ENCODE assay signal across 19 mouse cellular contexts in genomic region chr3:88227260-88227659, GRCm38 (mm10). TPM values are rescaled to one million over a fixed set of nuclear protein-coding genes. Genes with fewer than 3 reads are reported as not detected.
A peak's percentile ranks its signal among the peaks of the same experiment; 100 is the strongest.
DNase-seq lines count a peak whose midpoint lies in the region; ATAC-seq and TF ChIP-seq lines count a peak whose summit lies in the region.
"Had no signal": no experiment of that assay in that cellular context is flagged by ENCODE, and none has a peak within 500 bp of the region (broad histone marks: within the 10 kb centered on the region; RNA-seq: fewer than 3 reads in every experiment).

No protein-coding gene starts in this region.

- no peak overlapping the region for H3K4me3 ChIP-seq in midbrain, embryonic 11.5 days (ENCODE audit: low read depth, low read length)
- no peak overlapping the region for H3K4me3 ChIP-seq in midbrain, postnatal 0 days (ENCODE audit: low read depth, low read length)
- no peak overlapping the region for H3K4me3 ChIP-seq in forebrain, embryonic 16.5 days (replicated peaks; ENCODE audit: low read length)
- H3K4me3 ChIP-seq in hindbrain, postnatal 0 days (ENCODE audit: low read length): no peak overlapping the region
- H3K4me3 ChIP-seq in embryonic facial prominence, embryonic 10.5 days: no peak overlapping the region
- H3K4me3 ChIP-seq: embryonic facial prominence, embryonic 12.5 days; gastrocnemius, adult 2 months; liver, embryonic 12.5 days; myocyte had no signal

- H3K9me3 ChIP-seq in midbrain, embryonic 11.5 days (ENCODE audit: control insufficient read depth, low read length): no peaks in the 10 kb centered on the region
- no peaks in the 10 kb centered on the region for H3K9me3 ChIP-seq in midbrain, postnatal 0 days (ENCODE audit: low read length)
- H3K9me3 ChIP-seq in forebrain, embryonic 16.5 days (ENCODE audit: control insufficient read depth, low read length): no peaks in the 10 kb centered on the region
- no peaks in the 10 kb centered on the region for H3K9me3 ChIP-seq in hindbrain, postnatal 0 days (ENCODE audit: low read length)
- H3K9me3 ChIP-seq in embryonic facial prominence, embryonic 10.5 days: no peaks in the 10 kb centered on the region
- H3K9me3 ChIP-seq: embryonic facial prominence, embryonic 12.5 days; liver, embryonic 12.5 days had no signal

- no peak overlapping the region for H3K4me2 ChIP-seq in midbrain, embryonic 11.5 days
- no peak overlapping the region for H3K4me2 ChIP-seq in midbrain, postnatal 0 days (ENCODE audit: low read depth, low read length, poor library complexity, severe bottlenecking)
- peak overlapping the region; percentile 23 for H3K4me2 ChIP-seq in forebrain, embryonic 16.5 days (ENCODE audit: low read length)
- no peak overlapping the region for H3K4me2 ChIP-seq in hindbrain, postnatal 0 days (ENCODE audit: low read depth, low read length)
- H3K4me2 ChIP-seq: embryonic facial prominence, embryonic 12.5 days; liver, embryonic 12.5 days had no signal

- peaks cover 76% of the 10 kb centered on the region for H3K27me3 ChIP-seq in midbrain, embryonic 11.5 days (ENCODE audit: control insufficient read depth, insufficient read depth, low read length)
- H3K27me3 ChIP-seq in midbrain, postnatal 0 days (ENCODE audit: insufficient read depth, low read length): no peaks in the 10 kb centered on the region
- no peaks in the 10 kb centered on the region for H3K27me3 ChIP-seq in forebrain, embryonic 16.5 days (replicated peaks; ENCODE audit: control insufficient read depth, insufficient read depth, low read length)
- no peaks in the 10 kb centered on the region for H3K27me3 ChIP-seq in hindbrain, postnatal 0 days (ENCODE audit: insufficient read depth, low read length)
- H3K27me3 ChIP-seq in embryonic facial prominence, embryonic 10.5 days (replicated peaks; ENCODE audit: low read depth, poor library complexity, severe bottlenecking): peaks cover 98% of the 10 kb centered on the region

- H3K27ac ChIP-seq in midbrain, embryonic 11.5 days (ENCODE audit: low read depth, low read length): peak overlapping the region; percentile 8; the same call in 1 of the 2 replicates
- H3K27ac ChIP-seq in midbrain, postnatal 0 days (ENCODE audit: low read depth, low read length): no peak overlapping the region
- peak overlapping the region; percentile 100 for H3K27ac ChIP-seq in forebrain, embryonic 16.5 days (ENCODE audit: low read length)
- H3K27ac ChIP-seq in hindbrain, postnatal 0 days: peak overlapping the region; percentile 93
- H3K27ac ChIP-seq in embryonic facial prominence, embryonic 10.5 days (replicated peaks): no peak overlapping the region
- H3K27ac ChIP-seq: embryonic facial prominence, embryonic 12.5 days; gastrocnemius, adult 2 months; liver, embryonic 12.5 days had no signal

- WGBS in midbrain, embryonic 11.5 days: 47% methylated on average over 4 of the region's 4 CpGs
- WGBS in midbrain, postnatal 0 days: 40% methylated on average over 4 of the region's 4 CpGs
- WGBS in forebrain, embryonic 16.5 days: 17% methylated on average over 4 of the region's 4 CpGs
- 43% methylated on average over 4 of the region's 4 CpGs for WGBS in hindbrain, postnatal 0 days
- WGBS in embryonic facial prominence, embryonic 10.5 days: 32% methylated on average over 4 of the region's 4 CpGs

- H3K9ac ChIP-seq in midbrain, embryonic 11.5 days (ENCODE audit: low read length): no peak overlapping the region
- no peak overlapping the region for H3K9ac ChIP-seq in midbrain, postnatal 0 days (replicated peaks; ENCODE audit: low read length, poor library complexity, severe bottlenecking)
- H3K9ac ChIP-seq in forebrain, embryonic 16.5 days (replicated peaks; ENCODE audit: low read depth, low read length): peak overlapping the region; percentile 26; the same call in 1 of the 2 replicates
- H3K9ac ChIP-seq in hindbrain, postnatal 0 days (replicated peaks; ENCODE audit: low read length): no peak overlapping the region
- H3K9ac ChIP-seq: embryonic facial prominence, embryonic 12.5 days; liver, embryonic 12.5 days had no signal

- H3K4me1 ChIP-seq in midbrain, embryonic 11.5 days (ENCODE audit: control insufficient read depth, insufficient read depth, low read length): peaks cover 25% of the 10 kb centered on the region
- no peaks in the 10 kb centered on the region for H3K4me1 ChIP-seq in midbrain, postnatal 0 days (ENCODE audit: insufficient read depth, low read length)
- peaks cover 100% of the 10 kb centered on the region for H3K4me1 ChIP-seq in forebrain, embryonic 16.5 days (replicated peaks; ENCODE audit: control insufficient read depth, insufficient read depth, low read length)
- H3K4me1 ChIP-seq in hindbrain, postnatal 0 days (ENCODE audit: insufficient read depth, low read length): peaks cover 32% of the 10 kb centered on the region
- H3K4me1 ChIP-seq in embryonic facial prominence, embryonic 10.5 days: peaks cover 42% of the 10 kb centered on the region
- H3K4me1 ChIP-seq: embryonic facial prominence, embryonic 12.5 days; liver, embryonic 12.5 days had no signal

- H3K36me3 ChIP-seq in midbrain, embryonic 11.5 days (ENCODE audit: control insufficient read depth, insufficient read depth, low read length): peaks cover 5% of the 10 kb centered on the region; the same call in 1 of the 2 replicates
- peaks cover 24% of the 10 kb centered on the region for H3K36me3 ChIP-seq in midbrain, postnatal 0 days (ENCODE audit: insufficient read depth, low read length)
- peaks cover 52% of the 10 kb centered on the region for H3K36me3 ChIP-seq in forebrain, embryonic 16.5 days (ENCODE audit: control insufficient read depth, insufficient read depth)
- peaks cover 57% of the 10 kb centered on the region; the same call in 1 of the 2 replicates for H3K36me3 ChIP-seq in hindbrain, postnatal 0 days (ENCODE audit: insufficient read depth, low read length)
- H3K36me3 ChIP-seq in embryonic facial prominence, embryonic 10.5 days (replicated peaks): no peaks in the 10 kb centered on the region
- H3K36me3 ChIP-seq: embryonic facial prominence, embryonic 12.5 days; liver, embryonic 12.5 days had no signal

- ATAC-seq in midbrain, embryonic 11.5 days (ENCODE audit: low FRiP score): no peak
- no peak for ATAC-seq in midbrain, postnatal 0 days (ENCODE audit: low FRiP score)
- ATAC-seq in forebrain, embryonic 16.5 days: no peak
- ATAC-seq in hindbrain, postnatal 0 days: no peak
- ATAC-seq: liver, embryonic 12.5 days; Patski had no signal

- DNase-seq in midbrain, embryonic 11.5 days (ENCODE audit: low spot score, missing footprints): no peak
- DNase-seq in midbrain, postnatal 0 days (ENCODE audit: low spot score): no peak
- DNase-seq in hindbrain, postnatal 0 days (ENCODE audit: low spot score): peak; percentile 40
- DNase-seq in spleen, postnatal 10 days (ENCODE audit: low spot score in 2 of 2): no peak
- DNase-seq in natural killer cell, adult 2 months (ENCODE audit: low spot score in 2 of 2): no peak
- no peak for DNase-seq in embryonic facial prominence, embryonic 10.5 days (ENCODE audit: low spot score)
- no peak for DNase-seq in adrenal gland, adult (ENCODE audit: inconsistent age in 2 of 2, low spot score in 1 of 2)
- DNase-seq: cerebellum, adult 11 months; gastrocnemius, adult 2 months; heart, postnatal 14 days; kidney, adult 11 months; kidney, postnatal 25 days had no signal

- no peak for TF ChIP-seq CTCF in midbrain, postnatal 0 days (IDR thresholded peaks at IDR 0.05)
- TF ChIP-seq CTCF in hindbrain, postnatal 0 days (IDR thresholded peaks at IDR 0.05; ENCODE audit: low read depth): no peak

RNA-seq across cellular contexts. Expression of gene Rhbg, which starts 27.2 kb away (rescaled TPM):
- polyA plus RNA-seq in midbrain, embryonic 11.5 days (2014; fragmentation: Nextera tagmentation; extraction: Ambion mirVana): 0.15 TPM in 1 of 2 replicates, not detected in the other
- total RNA-seq in midbrain, postnatal 0 days (2014; rRNA removed): 0.94 and 1.0 TPM in 2 replicates
- 0.21 and 0.41 TPM in 2 replicates for polyA plus RNA-seq in midbrain, postnatal 0 days (2015; fragmentation: Nextera tagmentation; extraction: Ambion mirVana)
- not detected in 2 replicates for polyA plus RNA-seq in forebrain, embryonic 16.5 days (2015; fragmentation: Nextera tagmentation; extraction: Ambion mirVana)
- 0.94 and 1.0 TPM in 2 replicates for total RNA-seq in hindbrain, postnatal 0 days (2014; rRNA removed)
- 0.37 and 0.43 TPM in 2 replicates for polyA plus RNA-seq in hindbrain, postnatal 0 days (2015; fragmentation: Nextera tagmentation; extraction: Ambion mirVana)
- polyA plus RNA-seq in embryonic facial prominence, embryonic 10.5 days (2016; fragmentation: Nextera tagmentation; extraction: Ambion mirVana): 0.17 TPM in 1 of 2 replicates, not detected in the other
- total RNA-seq: gastrocnemius, adult 2 months; heart, postnatal 14 days; layer of hippocampus, postnatal 14 days; megakaryocyte progenitor cell, adult 5-6 weeks had no signal
- polyA plus RNA-seq: myocyte, Patski had no signal

RNA-seq across cellular contexts. Expression of gene Gm38392, which starts 59.8 kb away (rescaled TPM):
- polyA plus RNA-seq in midbrain, embryonic 11.5 days (2014; fragmentation: Nextera tagmentation; extraction: Ambion mirVana): 0.11 TPM in 1 of 2 replicates, not detected in the other
- total RNA-seq in midbrain, postnatal 0 days (2014; rRNA removed): not detected in 2 replicates
- 0.20 and 0.21 TPM in 2 replicates for polyA plus RNA-seq in midbrain, postnatal 0 days (2015; fragmentation: Nextera tagmentation; extraction: Ambion mirVana)
- polyA plus RNA-seq in forebrain, embryonic 16.5 days (2015; fragmentation: Nextera tagmentation; extraction: Ambion mirVana): 0.18 and 0.27 TPM in 2 replicates
- 2.1 TPM in 1 of 2 replicates, not detected in the other for total RNA-seq in hindbrain, postnatal 0 days (2014; rRNA removed)
- 0.21 and 0.24 TPM in 2 replicates for polyA plus RNA-seq in hindbrain, postnatal 0 days (2015; fragmentation: Nextera tagmentation; extraction: Ambion mirVana)
- polyA plus RNA-seq in embryonic facial prominence, embryonic 10.5 days (2016; fragmentation: Nextera tagmentation; extraction: Ambion mirVana): not detected in 2 replicates
- total RNA-seq: layer of hippocampus, postnatal 14 days had no signal
- polyA plus RNA-seq: embryonic facial prominence, embryonic 12.5 days had no signal

Comparison
In these comparisons a context has a peak if more than half of its experiments do, and no peak if none do; other contexts are left out.
1. H3K27ac ChIP-seq: peak in midbrain, embryonic 11.5 days (single experiment), forebrain, embryonic 16.5 days (single experiment) and hindbrain, postnatal 0 days (single experiment); none in midbrain, postnatal 0 days (single experiment) and embryonic facial prominence, embryonic 10.5 days (single experiment).